Mouse (Mus musculus) heart, postnatal 25 days (tissue): ENCODE measurements around the gene Akt1. TPM values are rescaled to one million over a fixed set of nuclear protein-coding genes. Genes with fewer than 3 reads are reported as not detected.

Experiments used
- DNase-seq: peaks from one replicate; pipeline ENCODE4 v3.0.0; 2022; ENCODE audit warnings: low spot score
- intact Hi-C: fragments of 180-260 bp; cut with DNase I; formaldehyde crosslinking; loops from one replicate; pipeline ENCODE4 v1.15.1; 2025
- microRNA-seq: library from miRNA; unstranded; fragments of <30 nt; microRNA quantifications from one replicate; pipeline ENCODE4 v1.2.0, GENCODE M21; 2022
- total RNA-seq, 2 experiments: library from RNA; stranded (reverse); gene quantifications; 2 replicates each; pipeline ENCODE4 v1.2.3; 2021

Gene Akt1
- total RNA-seq, 2 experiments from 2014 or later: 206 to 215 TPM

DNA sequence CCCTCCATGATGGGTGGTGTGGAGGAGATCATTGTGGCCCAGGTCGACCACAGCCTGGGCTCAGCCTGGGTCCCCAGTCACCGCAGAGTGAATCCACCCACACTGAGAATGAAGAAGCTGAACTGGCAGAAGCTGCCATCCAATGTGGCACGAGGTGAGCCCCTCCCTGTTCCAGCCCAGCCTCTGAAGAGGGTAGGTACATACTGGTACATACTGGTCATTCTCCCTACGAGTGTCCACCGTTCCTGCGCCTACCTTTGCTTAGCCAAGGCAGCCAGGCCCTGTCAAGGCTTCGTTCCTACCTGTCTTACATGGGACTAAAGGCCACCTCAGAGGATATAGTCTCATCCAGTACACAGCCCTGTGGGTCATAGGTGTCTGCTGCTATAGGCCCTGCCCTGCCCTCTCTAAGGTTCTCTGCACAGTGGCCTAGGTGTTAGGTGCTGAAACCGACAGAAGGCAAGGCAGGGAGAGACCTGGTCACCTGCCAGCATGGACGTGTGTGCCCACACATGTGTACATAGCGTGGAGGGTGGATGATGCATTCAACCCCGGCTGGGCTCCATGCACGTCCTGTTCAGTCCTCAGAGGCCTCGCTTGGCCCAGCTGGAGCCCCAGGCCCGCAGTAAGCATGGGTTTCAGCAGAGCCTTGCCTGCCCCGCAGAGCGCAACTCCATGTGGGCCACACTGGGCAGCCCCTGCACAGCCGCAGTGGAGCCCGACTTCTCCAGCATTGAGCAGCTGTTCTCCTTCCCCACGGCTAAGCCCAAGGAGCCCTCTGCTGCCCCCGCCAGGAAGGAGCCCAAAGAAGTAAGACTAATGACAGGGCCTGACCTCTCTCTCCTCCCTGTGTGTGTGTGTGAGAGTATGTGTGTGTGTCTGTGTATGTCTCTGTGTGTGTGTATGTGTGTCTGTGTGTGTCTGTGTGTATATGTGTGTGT lies 69.7 kb downstream of the Akt1 start:
- DNase-seq: no peak
- intact Hi-C loops: loop anchor here (1.0 kb wide), 1 partner anchor 53 kb away; no protein-coding TSS in a partner anchor

DNA sequence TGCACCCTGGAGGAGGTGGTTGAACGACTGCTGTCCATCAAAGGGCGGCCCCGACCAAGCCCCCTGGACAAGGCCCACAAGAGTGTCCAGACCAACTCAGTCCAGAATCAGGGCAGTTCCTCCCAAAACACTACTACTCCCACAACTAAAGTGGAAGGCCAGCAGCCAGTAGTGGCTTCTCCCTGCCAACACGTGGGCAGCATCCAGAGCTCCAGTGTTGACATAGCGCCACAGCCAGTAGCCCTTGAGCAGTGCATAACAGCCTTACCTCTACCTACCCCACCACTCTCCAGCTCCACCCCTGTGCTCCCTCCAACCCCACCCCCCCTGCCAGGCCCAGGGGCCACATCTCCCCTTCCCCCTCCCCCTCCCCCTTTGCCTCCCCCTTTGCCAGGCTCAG lies 70.7 kb downstream of the Akt1 start:
- intact Hi-C loops: no loop called here
- DNase-seq: no peak

Small RNAs within 50 kb of the gene (microRNA-seq; reads per million reads assigned to microRNA genes)
- gene Mir6939: not detected

Other genes with a start within 250 kb of the Akt1 start
- gene A530016L24Rik, start 185.4 kb downstream of the Akt1 start, total RNA-seq: 10 to 100 TPM; 24.6 to 26.9 TPM
- gene Tmem179, start 158.1 kb downstream of the Akt1 start, total RNA-seq: not detected
- gene Inf2, start 86.1 kb downstream of the Akt1 start, total RNA-seq: 10 to 100 TPM; 15.8 to 20.0 TPM
- 100 to 1,000 TPM; 147 TPM for gene Adssl1, start 54.8 kb downstream of the Akt1 start, total RNA-seq
- gene Siva1, start 30.2 kb downstream of the Akt1 start, total RNA-seq: 10 to 100 TPM; 29.5 to 35.7 TPM
- 1 to 10 TPM; 6.4 to 6.7 TPM for gene Zbtb42, start 3.9 kb upstream of the Akt1 start, total RNA-seq
- 1 to 10 TPM; 7.7 to 9.8 TPM for gene Cep170b, start 45.6 kb upstream of the Akt1 start, total RNA-seq
- gene Pld4, start 85.8 kb upstream of the Akt1 start, total RNA-seq: 1 to 10 TPM; 5.6 to 6.9 TPM
- gene Ahnak2, start 127.8 kb upstream of the Akt1 start, total RNA-seq: 10 to 100 TPM; 15.3 to 16.5 TPM
- gene Clba1, start 134.1 kb upstream of the Akt1 start, total RNA-seq: 1 to 10 TPM; 1.5 to 1.9 TPM
- gene Cdca4, start 154.5 kb upstream of the Akt1 start, total RNA-seq: 1 to 10 TPM; 6.4 to 7.6 TPM
- gene Gpr132, start 193.3 kb upstream of the Akt1 start, total RNA-seq: under 1 TPM in 1 of 2 experiments, not detected in 1; 0.23 TPM